Mouse (Mus musculus): Measurements from ENCODE around the gene Nckap5. TPM values are rescaled to one million over a fixed set of nuclear protein-coding genes. Genes with fewer than 3 reads are reported as not detected.

Gene Nckap5
- polyA plus RNA-seq, 1 experiment from 2014 or later: 3.2 TPM

GRCm38 (mm10) chr1:126403970-126404369 is 426.6 kb downstream of the Nckap5 start:
- Histone ChIP-seq H3K27me3 (ENCODE audit: control insufficient read depth, insufficient read depth, low read length) (no peaks in the 10 kb centered on the region), H3K4me2 (replicated peaks; ENCODE audit: low read depth, low read length) (no peak overlapping the region), H3K4me3 (ENCODE audit: low read length) (no peak overlapping the region), H3K9me3 (ENCODE audit: control insufficient read depth, low read length) (no peaks in the 10 kb centered on the region), H3K9ac (ENCODE audit: low read depth, low read length) (no peak overlapping the region), H3K4me1 (ENCODE audit: control insufficient read depth, insufficient read depth, low read length) (no peaks in the 10 kb centered on the region), H3K27ac (ENCODE audit: low read depth, low read length) (no peak overlapping the region), H3K36me3 (ENCODE audit: control insufficient read depth, insufficient read depth, low read length) (no peaks in the 10 kb centered on the region)
- no peak for ATAC-seq (ENCODE audit: low FRiP score, low TSS enrichment)

GRCm38 (mm10) chr1:126391204-126391603 is 439.4 kb downstream of the Nckap5 start:
- WGBS: 86% methylated on average over 4 of the region's 4 CpGs

GRCm38 (mm10) chr1:126377339-126377980 is 453.1 kb downstream of the Nckap5 start:
- 66% methylated on average over 9 of the region's 9 CpGs for WGBS
- H3K4me3 ChIP-seq (ENCODE audit: low read length): no peak overlapping the region
- no peaks in the 10 kb centered on the region for H3K9me3 ChIP-seq (ENCODE audit: control insufficient read depth, low read length)
- no peak for ATAC-seq (ENCODE audit: low FRiP score, low TSS enrichment)
- H3K27ac ChIP-seq (ENCODE audit: low read depth, low read length): no peak overlapping the region
- H3K4me1 ChIP-seq (ENCODE audit: control insufficient read depth, insufficient read depth, low read length): no peaks in the 10 kb centered on the region
- no peaks in the 10 kb centered on the region for H3K36me3 ChIP-seq (ENCODE audit: control insufficient read depth, insufficient read depth, low read length)
- H3K27me3 ChIP-seq (ENCODE audit: control insufficient read depth, insufficient read depth, low read length): no peaks in the 10 kb centered on the region
- H3K4me2 ChIP-seq (replicated peaks; ENCODE audit: low read depth, low read length): no peak overlapping the region
- no peak overlapping the region for H3K9ac ChIP-seq (ENCODE audit: low read depth, low read length)

More at GRCm38 (mm10) chr1:126391204-126391603, 439.4 kb downstream of the Nckap5 start:
- ATAC-seq (ENCODE audit: low FRiP score, low TSS enrichment): no peak
- H3K27ac ChIP-seq (ENCODE audit: low read depth, low read length): no peak overlapping the region
- no peaks in the 10 kb centered on the region for H3K9me3 ChIP-seq (ENCODE audit: control insufficient read depth, low read length)
- no peaks in the 10 kb centered on the region for H3K27me3 ChIP-seq (ENCODE audit: control insufficient read depth, insufficient read depth, low read length)
- H3K4me1 ChIP-seq (ENCODE audit: control insufficient read depth, insufficient read depth, low read length): no peaks in the 10 kb centered on the region
- H3K36me3 ChIP-seq (ENCODE audit: control insufficient read depth, insufficient read depth, low read length): no peaks in the 10 kb centered on the region
- H3K4me2 ChIP-seq (replicated peaks; ENCODE audit: low read depth, low read length): no peak overlapping the region
- no peak overlapping the region for H3K9ac ChIP-seq (ENCODE audit: low read depth, low read length)
- no peak overlapping the region for H3K4me3 ChIP-seq (ENCODE audit: low read length)

DNA sequence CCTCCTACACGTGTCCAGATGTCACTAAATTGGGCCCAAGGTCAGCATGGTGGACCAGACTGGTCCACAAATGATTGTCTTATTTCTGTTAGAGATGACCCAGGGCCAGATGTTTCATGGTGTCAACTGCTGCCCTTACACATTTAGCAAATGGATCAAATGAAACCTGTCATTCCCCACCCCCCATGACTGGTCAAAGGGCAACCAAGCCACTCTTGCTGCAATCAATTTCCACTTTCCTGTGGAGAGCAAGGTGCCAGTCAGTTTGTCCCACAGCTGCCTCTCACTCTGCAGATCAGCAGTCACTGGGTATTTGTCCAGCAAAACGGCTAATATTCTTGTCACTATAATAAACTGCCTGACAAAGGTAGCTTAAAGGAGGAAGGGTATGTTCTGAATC is 463.9 kb downstream of the Nckap5 start:
- Histone ChIP-seq H3K27me3 (ENCODE audit: control insufficient read depth, insufficient read depth, low read length) (no peaks in the 10 kb centered on the region), H3K4me2 (replicated peaks; ENCODE audit: low read depth, low read length) (no peak overlapping the region), H3K4me3 (ENCODE audit: low read length) (no peak overlapping the region), H3K27ac (ENCODE audit: low read depth, low read length) (no peak overlapping the region), H3K9me3 (ENCODE audit: control insufficient read depth, low read length) (no peaks in the 10 kb centered on the region), H3K4me1 (ENCODE audit: control insufficient read depth, insufficient read depth, low read length) (no peaks in the 10 kb centered on the region), H3K36me3 (ENCODE audit: control insufficient read depth, insufficient read depth, low read length) (no peaks in the 10 kb centered on the region), H3K9ac (ENCODE audit: low read depth, low read length) (no peak overlapping the region)
- no peak for ATAC-seq (ENCODE audit: low FRiP score, low TSS enrichment)
- WGBS: 52% methylated on average over 2 of the region's 2 CpGs

GRCm38 (mm10) chr1:126364556-126364955 is 466.0 kb downstream of the Nckap5 start:
- no peaks in the 10 kb centered on the region for H3K9me3 ChIP-seq (ENCODE audit: control insufficient read depth, low read length)
- no peak overlapping the region for H3K4me3 ChIP-seq (ENCODE audit: low read length)
- H3K27me3 ChIP-seq (ENCODE audit: control insufficient read depth, insufficient read depth, low read length): no peaks in the 10 kb centered on the region
- no peak for ATAC-seq (ENCODE audit: low FRiP score, low TSS enrichment)
- no peaks in the 10 kb centered on the region for H3K36me3 ChIP-seq (ENCODE audit: control insufficient read depth, insufficient read depth, low read length)
- no peaks in the 10 kb centered on the region for H3K4me1 ChIP-seq (ENCODE audit: control insufficient read depth, insufficient read depth, low read length)
- 62% methylated on average over 6 of the region's 6 CpGs for WGBS
- no peak overlapping the region for H3K9ac ChIP-seq (ENCODE audit: low read depth, low read length)
- H3K27ac ChIP-seq (ENCODE audit: low read depth, low read length): no peak overlapping the region
- H3K4me2 ChIP-seq (replicated peaks; ENCODE audit: low read depth, low read length): no peak overlapping the region

- Histone ChIP-seq H3K4me3 (ENCODE audit: low read length) (no peak overlapping the region), H3K36me3 (ENCODE audit: control insufficient read depth, insufficient read depth, low read length) (no peaks in the 10 kb centered on the region), H3K4me2 (replicated peaks; ENCODE audit: low read depth, low read length) (no peak overlapping the region), H3K27me3 (ENCODE audit: control insufficient read depth, insufficient read depth, low read length) (no peaks in the 10 kb centered on the region), H3K9me3 (ENCODE audit: control insufficient read depth, low read length) (no peaks in the 10 kb centered on the region), H3K9ac (ENCODE audit: low read depth, low read length) (no peak overlapping the region), H3K27ac (ENCODE audit: low read depth, low read length) (no peak overlapping the region), H3K4me1 (ENCODE audit: control insufficient read depth, insufficient read depth, low read length) (no peaks in the 10 kb centered on the region)
- ATAC-seq (ENCODE audit: low FRiP score, low TSS enrichment): no peak
- WGBS: 71% methylated on average over 6 of the region's 6 CpGs
These were observed 469.9 kb downstream of the Nckap5 start for GRCm38 (mm10) chr1:126360531-126361220.

DNA sequence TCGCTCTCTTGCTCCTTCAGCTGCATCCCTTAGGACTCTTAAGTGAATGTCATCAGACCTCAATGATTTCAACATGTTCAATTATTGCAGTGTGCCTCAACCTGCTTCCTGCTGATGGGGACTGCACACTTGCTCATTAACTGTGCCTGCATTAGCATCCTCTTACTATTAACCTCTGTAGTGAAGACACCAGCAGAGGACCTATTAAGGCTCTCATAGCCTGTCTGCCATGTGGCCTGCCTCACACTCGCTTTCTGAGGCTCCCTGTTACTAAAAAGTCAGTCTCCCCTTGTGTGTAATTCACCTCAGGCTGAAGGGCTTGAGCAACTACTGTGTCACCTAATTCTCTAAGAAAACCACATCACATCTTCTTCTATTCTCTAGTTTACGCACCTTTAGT is 470.5 kb downstream of the Nckap5 start:
- 82% methylated on average over 3 of the region's 3 CpGs for WGBS
- ATAC-seq (ENCODE audit: low FRiP score, low TSS enrichment): no peak

GRCm38 (mm10) chr1:126341806-126342205 is 488.8 kb downstream of the Nckap5 start:
- Histone ChIP-seq H3K36me3 (ENCODE audit: control insufficient read depth, insufficient read depth, low read length) (no peaks in the 10 kb centered on the region), H3K27ac (ENCODE audit: low read depth, low read length) (no peak overlapping the region), H3K9ac (ENCODE audit: low read depth, low read length) (no peak overlapping the region), H3K4me1 (ENCODE audit: control insufficient read depth, insufficient read depth, low read length) (no peaks in the 10 kb centered on the region), H3K4me2 (replicated peaks; ENCODE audit: low read depth, low read length) (no peak overlapping the region), H3K9me3 (ENCODE audit: control insufficient read depth, low read length) (no peaks in the 10 kb centered on the region), H3K27me3 (ENCODE audit: control insufficient read depth, insufficient read depth, low read length) (no peaks in the 10 kb centered on the region), H3K4me3 (ENCODE audit: low read length) (no peak overlapping the region)
- ATAC-seq (ENCODE audit: low FRiP score, low TSS enrichment): no peak
- WGBS: 80% methylated on average over 2 of the region's 2 CpGs

More for the DNA sequence above, 470.5 kb downstream of the Nckap5 start:
- no peak overlapping the region for H3K4me3 ChIP-seq (ENCODE audit: low read length)
- H3K4me1 ChIP-seq (ENCODE audit: control insufficient read depth, insufficient read depth, low read length): no peaks in the 10 kb centered on the region
- no peak overlapping the region for H3K9ac ChIP-seq (ENCODE audit: low read depth, low read length)
- H3K36me3 ChIP-seq (ENCODE audit: control insufficient read depth, insufficient read depth, low read length): no peaks in the 10 kb centered on the region
- no peaks in the 10 kb centered on the region for H3K27me3 ChIP-seq (ENCODE audit: control insufficient read depth, insufficient read depth, low read length)
- no peaks in the 10 kb centered on the region for H3K9me3 ChIP-seq (ENCODE audit: control insufficient read depth, low read length)
- no peak overlapping the region for H3K4me2 ChIP-seq (replicated peaks; ENCODE audit: low read depth, low read length)
- H3K27ac ChIP-seq (ENCODE audit: low read depth, low read length): no peak overlapping the region

DNA sequence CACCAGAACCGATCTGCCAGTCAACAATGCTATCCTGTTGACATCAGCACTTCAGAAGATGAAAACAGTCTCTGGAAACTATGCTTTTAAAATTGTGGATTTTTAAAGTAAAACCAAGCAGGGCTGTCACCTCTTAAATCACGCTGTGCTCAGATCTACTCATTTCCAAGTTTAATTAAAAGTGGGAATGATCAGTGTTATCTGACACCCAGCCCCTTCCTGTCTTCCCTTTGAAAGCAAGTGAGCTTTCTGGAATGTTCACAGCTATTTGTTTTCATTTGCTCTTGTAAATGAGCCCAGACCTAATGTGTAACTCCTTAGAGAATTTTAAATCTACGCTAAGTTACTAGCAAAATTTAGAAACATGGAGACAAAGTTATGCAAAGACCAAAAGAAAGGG is 491.3 kb downstream of the Nckap5 start:
- Histone ChIP-seq H3K27ac (ENCODE audit: low read depth, low read length) (no peak overlapping the region), H3K4me1 (ENCODE audit: control insufficient read depth, insufficient read depth, low read length) (no peaks in the 10 kb centered on the region), H3K9me3 (ENCODE audit: control insufficient read depth, low read length) (no peaks in the 10 kb centered on the region), H3K27me3 (ENCODE audit: control insufficient read depth, insufficient read depth, low read length) (no peaks in the 10 kb centered on the region), H3K36me3 (ENCODE audit: control insufficient read depth, insufficient read depth, low read length) (no peaks in the 10 kb centered on the region), H3K4me2 (replicated peaks; ENCODE audit: low read depth, low read length) (no peak overlapping the region), H3K4me3 (ENCODE audit: low read length) (no peak overlapping the region), H3K9ac (ENCODE audit: low read depth, low read length) (no peak overlapping the region)
- WGBS: 38% methylated on average over 3 of the region's 3 CpGs
- ATAC-seq (ENCODE audit: low FRiP score, low TSS enrichment): peak; percentile 57; the same call in 1 of the 2 replicates

Measured in kidney, embryonic 14.5 days (tissue).